Mouse (Mus musculus) bone marrow, adult 2 months (tissue): ENCODE results near the gene Syk. TPM values are rescaled to one million over a fixed set of nuclear protein-coding genes. Genes with fewer than 3 reads are reported as not detected.
A peak's percentile ranks its signal among the peaks of the same experiment; 100 is the strongest.

Source experiments
- H3K27ac ChIP-seq: fragments of 200-500 bp; 2 replicates; pipeline ENCODE4 v1.5.1; 2012; ENCODE audit warnings: low read depth, mild to moderate bottlenecking, control low read depth, inconsistent platforms, low read length; ENCODE audit not compliant: control insufficient read depth, poor library complexity, insufficient read depth
- H3K4me1 ChIP-seq: fragments of 200-500 bp; 2 replicates; pipeline ENCODE4 v1.6.1; 2011; ENCODE audit warnings: low read length; ENCODE audit not compliant: control insufficient read depth, insufficient read depth
- H3K4me3 ChIP-seq: fragments of 200-500 bp; replicated peaks from 2 replicates; pipeline ENCODE3; 2011; ENCODE audit warnings: mild to moderate bottlenecking, low read depth, low read length, control low read depth; ENCODE audit not compliant: control insufficient read depth
- CTCF ChIP-seq: fragments of 200-500 bp; IDR thresholded peaks from 2 replicates; pipeline ENCODE4 v1.5.1; 2011; ENCODE audit warnings: low read length, control low read depth; ENCODE audit not compliant: control insufficient read depth, insufficient read depth
- POLR2A ChIP-seq: fragments of 200-500 bp; IDR thresholded peaks from 2 replicates; pipeline ENCODE4 v1.6.1; 2011; ENCODE audit warnings: low read depth, mild to moderate bottlenecking, control low read depth, low read length, borderline replicate concordance; ENCODE audit not compliant: control insufficient read depth
- WGBS: fragments of 180-500 bp; shearing (Covaris S2); methylation state at CpG from one replicate; pipeline ENCODE4 v1.1.7; 2018; 5-methylcytosine and 5-hydroxymethylcytosine counted together
- polyA plus RNA-seq: library from polyadenylated mRNA; stranded (reverse); fragments of >200 nt; gene quantifications from 2 replicates; pipeline ENCODE4 v1.2.4, GENCODE M21; 2011; ENCODE audit warnings: low replicate concordance; ENCODE audit not compliant: missing spikeins, insufficient read depth, insufficient read length

Syk gene
- polyA plus RNA-seq, 1 experiment, result 120 TPM

GRCm38 (mm10) chr13:52575483-52575882, 7.5 kb upstream of the Syk start:
- Histone ChIP-seq H3K4me1 (peaks cover 16% of the 10 kb centered on the region), H3K4me3 (no peak overlapping the region), H3K27ac (no peak overlapping the region)
- 79% methylated on average over 6 of the region's 6 CpGs for WGBS
- no peak for TF ChIP-seq POLR2A
- TF ChIP-seq CTCF, result no peak

GRCm38 (mm10) chr13:52576021-52576614, 6.9 kb upstream of the Syk start:
- WGBS, result 47% methylated on average over 7 of the region's 7 CpGs
- TF ChIP-seq CTCF, result no peak
- no peak for TF ChIP-seq POLR2A
- peaks cover 16% of the 10 kb centered on the region for H3K4me1 ChIP-seq
- H3K4me3 ChIP-seq, result no peak overlapping the region
- H3K27ac ChIP-seq, result no peak overlapping the region

GRCm38 (mm10) chr13:52576841-52577240, 6.1 kb upstream of the Syk start:
- Histone ChIP-seq H3K27ac (no peak overlapping the region), H3K4me1 (peaks cover 16% of the 10 kb centered on the region), H3K4me3 (no peak overlapping the region)
- WGBS, result 64% methylated on average over 10 of the region's 10 CpGs
- TF ChIP-seq POLR2A (no peak), CTCF (no peak)

DNA sequence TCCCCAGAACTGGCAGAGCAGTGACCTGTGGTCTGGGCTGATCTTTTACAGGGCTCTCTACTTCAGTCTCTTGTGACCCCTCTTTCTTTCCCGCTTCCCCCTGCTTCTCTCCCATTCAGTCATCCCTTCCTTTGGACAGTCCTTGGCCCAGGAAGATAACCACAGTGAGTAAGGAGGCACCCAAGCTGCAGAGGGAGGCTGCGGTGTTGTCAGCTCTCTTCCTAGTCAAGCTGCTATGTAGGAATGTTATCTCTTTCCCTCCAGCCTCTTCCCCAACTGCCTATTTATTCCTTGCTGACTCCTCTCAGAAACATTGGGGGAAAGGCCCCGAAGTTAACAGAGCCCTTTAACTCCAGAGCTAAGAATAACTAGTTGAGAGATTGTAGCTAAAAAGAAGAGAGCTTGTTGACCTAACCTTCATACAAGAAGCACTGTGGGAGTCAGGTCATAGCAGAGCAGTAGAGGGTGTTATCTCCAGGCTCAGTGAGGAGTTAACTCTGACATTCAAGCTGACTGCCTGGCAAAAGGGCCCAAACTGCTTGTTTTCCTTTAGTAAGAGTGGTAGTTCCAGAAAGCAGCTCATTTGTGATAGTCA, 5.5 kb upstream of the Syk start:
- no peak overlapping the region for H3K4me3 ChIP-seq
- no peak for TF ChIP-seq POLR2A
- TF ChIP-seq CTCF, result no peak
- H3K4me1 ChIP-seq, result peaks cover 16% of the 10 kb centered on the region
- H3K27ac ChIP-seq, result no peak overlapping the region
- WGBS, result 35% methylated on average over 3 of the region's 3 CpGs

DNA sequence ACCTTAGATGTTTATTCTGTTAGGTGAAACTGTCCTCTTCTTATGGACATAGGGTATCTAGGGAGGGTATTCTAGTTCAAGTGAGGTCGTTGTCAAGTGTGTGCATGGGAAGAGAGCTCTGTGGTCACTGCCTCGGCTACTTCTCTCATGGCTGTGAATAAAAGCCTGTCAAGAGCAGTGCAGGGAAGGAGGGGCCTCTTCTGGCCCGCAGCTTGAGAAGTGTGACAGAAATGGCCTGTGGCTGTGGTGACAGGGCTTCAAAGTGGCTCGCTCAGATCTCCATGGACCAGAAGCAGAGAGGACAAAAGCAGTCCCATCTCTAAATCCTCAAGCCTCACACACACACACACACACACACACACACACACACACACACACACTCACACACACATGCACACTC, 5.0 kb upstream of the Syk start:
- 10% methylated on average over 4 of the region's 4 CpGs for WGBS

GRCm38 (mm10) chr13:52578776-52579175, 4.2 kb upstream of the Syk start:
- no peak overlapping the region for H3K27ac ChIP-seq
- WGBS, result 85% methylated on average over 2 of the region's 2 CpGs
- no peak for TF ChIP-seq CTCF
- no peak for TF ChIP-seq POLR2A
- no peak overlapping the region for H3K4me3 ChIP-seq
- peaks cover 14% of the 10 kb centered on the region for H3K4me1 ChIP-seq

More for the DNA sequence above, 5.0 kb upstream of the Syk start:
- H3K27ac ChIP-seq, result peak overlapping the region; percentile 34; the same call in 1 of the 2 replicates
- H3K4me1 ChIP-seq, result peaks cover 16% of the 10 kb centered on the region
- no peak overlapping the region for H3K4me3 ChIP-seq
- no peak for TF ChIP-seq CTCF
- no peak for TF ChIP-seq POLR2A

- H3K27ac ChIP-seq, result peak overlapping the region; percentile 99
- H3K4me1 ChIP-seq, result peaks cover 8% of the 10 kb centered on the region; the same call in 1 of the 2 replicates
- 7% methylated on average over 9 of the region's 9 CpGs for WGBS
- peak overlapping the region; percentile 81 for H3K4me3 ChIP-seq
- TF ChIP-seq POLR2A (no peak), CTCF (no peak)
Measured at GRCm38 (mm10) chr13:52582506-52582877, 481 bp upstream of the Syk start.

DNA sequence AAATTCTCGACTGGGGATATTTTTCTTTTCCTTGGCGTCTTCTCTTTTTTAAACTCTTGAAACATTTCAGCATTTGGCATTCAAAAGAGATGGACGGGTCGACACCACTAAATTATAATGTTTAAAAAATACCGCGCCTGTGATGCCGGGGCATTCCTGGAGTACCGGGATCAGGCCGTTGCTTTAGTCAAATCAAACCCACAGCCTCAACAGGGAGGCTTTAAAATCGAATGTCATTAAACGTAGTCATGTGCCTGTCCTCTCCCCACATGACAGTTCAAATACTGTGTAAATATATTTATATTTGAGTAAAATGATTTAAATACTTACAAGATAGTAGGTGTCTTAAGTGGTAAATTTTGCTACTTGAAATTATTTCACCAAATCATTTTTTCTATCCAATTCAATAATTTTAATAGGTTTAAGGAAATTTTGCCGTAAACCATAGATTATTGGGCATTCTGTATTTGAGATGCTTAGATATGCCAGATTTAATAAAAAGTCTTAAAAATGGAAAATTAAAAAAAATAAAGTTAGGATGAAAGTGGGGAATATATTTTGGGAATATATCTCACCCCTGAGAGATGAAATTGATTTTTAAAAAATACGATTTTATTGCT, 1.1 kb downstream of the Syk start:
- Histone ChIP-seq H3K4me3 (peak overlapping the region; percentile 81), H3K4me1 (peaks cover 2% of the 10 kb centered on the region; the same call in 1 of the 2 replicates), H3K27ac (peak overlapping the region; percentile 90; the same call in 1 of the 2 replicates)
- TF ChIP-seq POLR2A (no peak), CTCF (no peak)
- 6% methylated on average over 13 of the region's 13 CpGs for WGBS
